18 mouse cellular contexts compared by ENCODE assay signal in the genomic region with DNA sequence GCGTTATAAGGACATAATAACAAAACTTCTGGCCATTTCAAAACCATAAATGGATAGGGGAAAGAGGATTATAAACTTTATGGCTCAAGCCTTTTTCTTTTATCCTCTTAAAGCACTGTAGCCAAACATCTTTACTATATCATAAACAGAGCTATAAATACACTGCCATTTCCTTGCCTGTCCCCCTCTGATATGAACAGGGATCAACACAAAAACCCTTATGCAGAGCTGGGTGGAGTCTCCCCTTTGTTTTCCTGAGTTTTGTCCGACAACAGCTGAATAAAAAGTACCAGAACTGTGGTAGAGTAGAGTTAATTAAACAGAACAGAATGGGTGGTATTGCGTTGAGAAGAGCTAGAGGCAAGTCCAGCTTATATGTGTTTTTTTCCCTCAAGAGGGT.
"Had no signal": no experiment of that assay in that cellular context is flagged by ENCODE, and none has a peak within 500 bp of the region (broad histone marks: within the 10 kb centered on the region; RNA-seq: fewer than 3 reads in every experiment).

No protein-coding gene starts in this region.

- H3K9ac ChIP-seq: limb, embryonic 15.5 days; liver, embryonic 12.5 days; liver, embryonic 14.5 days; midbrain, embryonic 12.5 days; neural tube, embryonic 13.5 days; neural tube, embryonic 15.5 days had no signal

- H3K27ac ChIP-seq: limb, embryonic 15.5 days; liver, embryonic 12.5 days; liver, embryonic 14.5 days; midbrain, embryonic 10.5 days; midbrain, embryonic 12.5 days; neural tube, embryonic 13.5 days; neural tube, embryonic 15.5 days had no signal

- H3K27me3 ChIP-seq: limb, embryonic 15.5 days; liver, embryonic 12.5 days; midbrain, embryonic 12.5 days; neural tube, embryonic 13.5 days; neural tube, embryonic 15.5 days had no signal

- ATAC-seq: liver, embryonic 12.5 days; midbrain, embryonic 16.5 days had no signal

- H3K4me1 ChIP-seq: limb, embryonic 15.5 days; liver, embryonic 12.5 days; midbrain, embryonic 10.5 days; midbrain, embryonic 12.5 days; neural tube, embryonic 13.5 days; neural tube, embryonic 15.5 days had no signal

- H3K4me3 ChIP-seq: limb, embryonic 15.5 days; liver, embryonic 12.5 days; midbrain, embryonic 10.5 days; midbrain, embryonic 12.5 days; myocyte; neural tube, embryonic 13.5 days; neural tube, embryonic 15.5 days had no signal

- H3K9me3 ChIP-seq: limb, embryonic 15.5 days; liver, embryonic 12.5 days; midbrain, embryonic 10.5 days; midbrain, embryonic 12.5 days; neural tube, embryonic 13.5 days; neural tube, embryonic 15.5 days had no signal

- H3K4me2 ChIP-seq: limb, embryonic 15.5 days; liver, embryonic 12.5 days; midbrain, embryonic 12.5 days; neural tube, embryonic 13.5 days; neural tube, embryonic 15.5 days had no signal

- H3K36me3 ChIP-seq: limb, embryonic 15.5 days; liver, embryonic 12.5 days; midbrain, embryonic 10.5 days; midbrain, embryonic 12.5 days; neural tube, embryonic 13.5 days; neural tube, embryonic 15.5 days had no signal

- DNase-seq: midbrain, embryonic 14.5 days; retina, postnatal 1 day; right cerebral cortex, adult 18-20 months; right cerebral cortex, postnatal 25 days; right cerebral cortex, postnatal 4 days; spleen, adult 18-20 months; thymus, adult 18-20 months; thymus, postnatal 14 days; thymus, postnatal 36 days had no signal
